Mouse (Mus musculus) heart, adult 2 months (tissue): ENCODE results near the gene Ap2s1.

Experiments used
- CTCF ChIP-seq: fragments of 200-600 bp; IDR thresholded peaks from 2 replicates; pipeline ENCODE4 v1.8.1; 2022; ENCODE audit warnings: antibody characterized with exemption, mild to moderate bottlenecking, moderate library complexity
- POLR2A ChIP-seq: fragments of 200-500 bp; IDR thresholded peaks from 2 replicates; pipeline ENCODE4 v1.6.1; 2011; ENCODE audit warnings: mild to moderate bottlenecking, low read depth, low read length, control low read depth; ENCODE audit not compliant: insufficient read depth

DNA sequence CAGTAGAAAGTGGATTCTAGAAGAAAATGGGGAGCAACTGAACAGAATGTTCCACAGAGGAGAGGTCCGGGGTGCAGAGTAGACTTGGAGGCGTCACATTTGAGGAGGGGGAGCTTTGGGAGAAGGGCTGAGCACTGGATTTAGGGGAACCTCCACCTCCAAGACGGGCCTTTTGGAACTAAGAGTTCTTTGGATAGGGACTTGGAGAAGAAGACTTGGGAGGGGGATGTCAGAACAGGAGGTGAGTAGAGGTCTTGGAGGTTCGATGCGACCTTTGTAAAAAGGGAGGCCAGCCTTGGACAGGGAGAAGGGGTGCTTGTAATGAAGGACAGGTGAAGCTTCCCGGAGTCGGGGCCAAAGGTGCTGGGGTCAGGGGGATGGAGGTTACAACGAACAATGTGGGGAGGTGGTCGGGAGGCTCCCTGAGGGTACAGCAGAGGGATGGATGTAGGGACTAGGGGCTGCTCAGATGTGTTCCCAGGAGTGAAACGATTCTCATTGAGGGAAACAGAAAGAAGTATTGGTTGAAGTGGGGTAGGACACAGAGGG, 920 bp downstream of the Ap2s1 start:
- TF ChIP-seq POLR2A, result no peak
- TF ChIP-seq CTCF, result no peak
